Mouse (Mus musculus) E14TG2a.4 (cell line): ENCODE results near the gene Otx1.

Experiments
- CTCF ChIP-seq: conservative IDR thresholded peaks from 2 replicates; pipeline ENCODE4 v1.5.1; 2014; ENCODE audit warnings: low read length
- NANOG ChIP-seq: IDR thresholded peaks from 2 replicates; pipeline ENCODE4 v1.6.1; 2014; ENCODE audit warnings: borderline replicate concordance, low read length, mixed read lengths

- TF ChIP-seq CTCF (no peak), NANOG (no peak)
Observed at GRCm38 (mm10) chr11:21994377-21995370, 8.0 kb downstream of the Otx1 start.
